ENCODE assay signal across 11 mouse cellular contexts in the genomic region with DNA sequence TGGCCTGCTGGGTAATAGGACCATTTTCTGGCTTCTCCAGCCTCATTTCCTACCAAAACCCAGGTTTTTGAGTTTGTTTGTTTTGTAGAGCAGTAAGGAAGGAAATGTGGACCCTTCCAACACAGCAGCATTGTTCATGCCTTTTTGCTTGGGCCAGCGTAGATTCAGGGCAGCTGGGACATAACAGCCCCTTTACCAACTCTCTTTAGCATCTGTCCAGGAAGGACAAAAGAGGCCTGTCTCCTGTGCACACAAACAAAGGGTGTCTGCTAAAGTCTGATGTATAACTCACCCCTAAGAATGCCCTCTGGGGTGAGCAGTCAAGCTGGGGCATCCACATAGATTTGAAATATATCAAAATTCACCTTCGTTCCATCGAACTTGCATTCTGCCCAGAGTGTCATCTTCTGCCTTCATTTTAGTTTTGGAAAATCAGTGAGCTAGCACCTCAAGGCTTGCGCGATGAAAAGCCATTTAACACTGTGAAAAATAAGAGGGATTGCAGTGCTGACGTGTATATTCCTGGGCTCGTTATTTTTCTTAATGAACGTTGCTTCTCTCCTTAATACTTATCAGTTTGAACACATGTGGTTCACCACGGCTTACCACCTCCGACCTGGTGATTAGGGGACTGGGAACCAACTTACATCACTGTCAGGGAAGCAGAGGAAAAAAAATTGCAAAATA.
DNase-seq lines count a peak whose midpoint lies in the region; ATAC-seq lines count a peak whose summit lies in the region.
"Had no signal": no experiment of that assay in that cellular context is flagged by ENCODE, and none has a peak within 500 bp of the region (broad histone marks: within the 10 kb centered on the region; RNA-seq: fewer than 3 reads in every experiment).

No protein-coding gene starts in this region.

- no peaks in the 10 kb centered on the region for H3K9me3 ChIP-seq in lung, embryonic 16.5 days (ENCODE audit: control insufficient read depth, low read length)
- no peaks in the 10 kb centered on the region for H3K9me3 ChIP-seq in forebrain, embryonic 16.5 days (ENCODE audit: control insufficient read depth, low read length)
- H3K9me3 ChIP-seq in stomach, embryonic 15.5 days: no peaks in the 10 kb centered on the region
- H3K9me3 ChIP-seq: liver, embryonic 12.5 days had no signal

- WGBS in lung, embryonic 16.5 days: 39% methylated on average over 10 of the region's 10 CpGs
- WGBS in forebrain, embryonic 16.5 days: 31% methylated on average over 10 of the region's 10 CpGs
- WGBS in stomach, embryonic 15.5 days: 37% methylated on average over 10 of the region's 10 CpGs

- intact Hi-C loops in gastrocnemius, postnatal 36 days (cut with DNase I): no loop called here

- H3K27ac ChIP-seq in lung, embryonic 16.5 days (ENCODE audit: low read length): peak overlapping the region; percentile 19
- no peak overlapping the region for H3K27ac ChIP-seq in forebrain, embryonic 16.5 days (ENCODE audit: low read length)
- H3K27ac ChIP-seq in stomach, embryonic 15.5 days: no peak overlapping the region
- H3K27ac ChIP-seq: liver, embryonic 12.5 days had no signal

- H3K4me3 ChIP-seq in lung, embryonic 16.5 days (ENCODE audit: low read length): no peak overlapping the region
- H3K4me3 ChIP-seq in forebrain, embryonic 16.5 days (replicated peaks; ENCODE audit: low read length): peak overlapping the region; percentile 27
- no peak overlapping the region for H3K4me3 ChIP-seq in stomach, embryonic 15.5 days (replicated peaks)
- H3K4me3 ChIP-seq: liver, embryonic 12.5 days; myocyte had no signal

- H3K36me3 ChIP-seq in lung, embryonic 16.5 days (ENCODE audit: control insufficient read depth, insufficient read depth, low read length): no peaks in the 10 kb centered on the region
- no peaks in the 10 kb centered on the region for H3K36me3 ChIP-seq in forebrain, embryonic 16.5 days (ENCODE audit: control insufficient read depth, insufficient read depth)
- no peaks in the 10 kb centered on the region for H3K36me3 ChIP-seq in stomach, embryonic 15.5 days
- H3K36me3 ChIP-seq: liver, embryonic 12.5 days had no signal

- H3K4me2 ChIP-seq in lung, embryonic 16.5 days (ENCODE audit: low read depth, low read length): no peak overlapping the region
- peak overlapping the region; percentile 52 for H3K4me2 ChIP-seq in forebrain, embryonic 16.5 days (ENCODE audit: low read length)
- peak overlapping the region; percentile 30; the same call in 1 of the 2 replicates for H3K4me2 ChIP-seq in stomach, embryonic 15.5 days
- H3K4me2 ChIP-seq: liver, embryonic 12.5 days had no signal

- peak; percentile 48; the same call in 1 of the 2 replicates for ATAC-seq in lung, embryonic 16.5 days (ENCODE audit: low read depth)
- peak; percentile 41 for ATAC-seq in forebrain, embryonic 16.5 days
- no peak for ATAC-seq in stomach, embryonic 15.5 days (ENCODE audit: insufficient read depth, low FRiP score, low read depth)
- ATAC-seq: liver, embryonic 12.5 days had no signal

- H3K27me3 ChIP-seq in lung, embryonic 16.5 days (ENCODE audit: control insufficient read depth, insufficient read depth, low read depth, low read length): no peaks in the 10 kb centered on the region
- no peaks in the 10 kb centered on the region for H3K27me3 ChIP-seq in forebrain, embryonic 16.5 days (replicated peaks; ENCODE audit: control insufficient read depth, insufficient read depth, low read length)
- H3K27me3 ChIP-seq in stomach, embryonic 15.5 days (replicated peaks): no peaks in the 10 kb centered on the region
- H3K27me3 ChIP-seq: liver, embryonic 12.5 days had no signal

- peaks cover 21% of the 10 kb centered on the region for H3K4me1 ChIP-seq in lung, embryonic 16.5 days (replicated peaks; ENCODE audit: control insufficient read depth, insufficient read depth, low read length)
- H3K4me1 ChIP-seq in forebrain, embryonic 16.5 days (replicated peaks; ENCODE audit: control insufficient read depth, insufficient read depth, low read length): peaks cover 12% of the 10 kb centered on the region
- H3K4me1 ChIP-seq in stomach, embryonic 15.5 days: peaks cover 5% of the 10 kb centered on the region; the same call in 1 of the 2 replicates
- H3K4me1 ChIP-seq: liver, embryonic 12.5 days had no signal

- no peak overlapping the region for H3K9ac ChIP-seq in lung, embryonic 16.5 days (ENCODE audit: low read length)
- H3K9ac ChIP-seq in forebrain, embryonic 16.5 days (replicated peaks; ENCODE audit: low read depth, low read length): peak overlapping the region; percentile 40
- H3K9ac ChIP-seq in stomach, embryonic 15.5 days: no peak overlapping the region
- H3K9ac ChIP-seq: liver, embryonic 12.5 days had no signal

- DNase-seq in lung, postnatal 10 days: no peak
- peak; percentile 61 for DNase-seq in mesoderm, embryonic 11.5 days (ENCODE audit: low read depth, low spot score)
- DNase-seq in gastrocnemius, postnatal 36 days: no peak
- DNase-seq in layer of hippocampus, adult 9-11 months: no peak
- no peak for DNase-seq in kidney, postnatal 25 days
- DNase-seq: cerebellum, adult 11-12 months had no signal
